Mouse (Mus musculus) heart, postnatal 0 days (tissue): Measurements from ENCODE around the gene B3gntl1.

Source experiments
- CTCF ChIP-seq: IDR thresholded peaks from 2 replicates; pipeline ENCODE4 v1.5.1; 2016; ENCODE audit warnings: antibody characterized with exemption, control low read depth, low read depth
- EP300 ChIP-seq: IDR thresholded peaks from 2 replicates; pipeline ENCODE4 v1.6.1; 2016; ENCODE audit warnings: antibody characterized with exemption, low read depth

DNA sequence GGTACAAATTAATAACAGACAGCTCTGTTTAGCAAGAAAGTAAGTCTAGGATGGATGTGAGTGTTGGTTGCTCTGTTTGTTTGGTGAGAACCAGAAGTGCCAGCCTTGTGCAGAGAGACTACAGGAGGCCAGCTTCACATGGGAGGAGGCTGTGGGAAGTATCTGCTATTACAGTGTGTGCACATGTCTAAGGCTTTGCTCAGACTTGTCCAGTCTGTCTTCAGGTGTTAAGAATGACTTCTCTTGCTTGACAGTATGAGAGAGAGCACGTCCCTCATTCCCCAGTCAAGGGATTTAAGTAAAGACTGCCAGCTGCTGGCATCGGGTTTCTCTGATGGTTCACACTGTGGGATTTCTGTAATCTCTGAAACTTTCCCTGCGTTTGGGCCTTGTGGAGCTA, 71.5 kb downstream of the B3gntl1 start:
- TF ChIP-seq CTCF (no peak), EP300 (no peak)
